Mouse (Mus musculus) ES-Bruce4 (cell line): ENCODE results near the gene Aph1b. TPM values are rescaled to one million over a fixed set of nuclear protein-coding genes. Genes with fewer than 3 reads are reported as not detected.

Source experiments
- H3K27ac ChIP-seq: 2 replicates; pipeline ENCODE4 v1.5.1; 2012; ENCODE audit warnings: low read length, inconsistent platforms; ENCODE audit not compliant: insufficient read depth
- H3K27me3 ChIP-seq: 2 replicates; pipeline ENCODE4 v1.6.1; 2012; ENCODE audit warnings: mild to moderate bottlenecking, low read length, inconsistent platforms; ENCODE audit not compliant: control insufficient read depth, poor library complexity, insufficient read depth, severe bottlenecking
- H3K36me3 ChIP-seq: 2 replicates; pipeline ENCODE4 v1.6.1; 2012; ENCODE audit warnings: inconsistent platforms, mild to moderate bottlenecking, low read length, moderate library complexity; ENCODE audit not compliant: control insufficient read depth, poor library complexity, insufficient read depth, severe bottlenecking
- H3K4me1 ChIP-seq: one replicate; pipeline ENCODE4 v1.8.1; 2011; ENCODE audit warnings: low read length; ENCODE audit not compliant: control insufficient read depth, insufficient read depth
- H3K4me3 ChIP-seq: 2 replicates; pipeline ENCODE4 v1.5.1; 2011; ENCODE audit warnings: low read depth, mild to moderate bottlenecking, low read length
- H3K9ac ChIP-seq: 2 replicates; pipeline ENCODE4 v1.6.1; 2012; ENCODE audit warnings: low read depth, mild to moderate bottlenecking, inconsistent platforms; ENCODE audit not compliant: poor library complexity, severe bottlenecking
- H3K9me3 ChIP-seq: replicated peaks from 2 replicates; pipeline ENCODE4 v1.6.1; 2012; ENCODE audit warnings: mild to moderate bottlenecking, low read length, inconsistent platforms; ENCODE audit not compliant: control insufficient read depth, poor library complexity, insufficient read depth, severe bottlenecking
- CTCF ChIP-seq: IDR thresholded peaks from one replicate; pipeline ENCODE4 v1.8.1; 2011; ENCODE audit warnings: low read depth, low read length
- EP300 ChIP-seq: IDR thresholded peaks from 2 replicates; pipeline ENCODE4 v1.6.1; 2011; ENCODE audit warnings: low read depth, low read length; ENCODE audit not compliant: insufficient read depth
- POLR2A ChIP-seq: IDR thresholded peaks from one replicate; pipeline ENCODE4 v1.8.1; 2011; ENCODE audit warnings: low read length; ENCODE audit not compliant: insufficient read depth
- polyA plus RNA-seq: library from polyadenylated mRNA; stranded (reverse); fragments of >200 nt; gene quantifications from 2 replicates; pipeline ENCODE4 v1.2.4, GENCODE M21; 2011; ENCODE audit warnings: low read depth; ENCODE audit not compliant: missing spikeins, insufficient read depth, insufficient read length

The Aph1b gene
- polyA plus RNA-seq = 4.5 and 7.0 TPM in 2 replicates

DNA sequence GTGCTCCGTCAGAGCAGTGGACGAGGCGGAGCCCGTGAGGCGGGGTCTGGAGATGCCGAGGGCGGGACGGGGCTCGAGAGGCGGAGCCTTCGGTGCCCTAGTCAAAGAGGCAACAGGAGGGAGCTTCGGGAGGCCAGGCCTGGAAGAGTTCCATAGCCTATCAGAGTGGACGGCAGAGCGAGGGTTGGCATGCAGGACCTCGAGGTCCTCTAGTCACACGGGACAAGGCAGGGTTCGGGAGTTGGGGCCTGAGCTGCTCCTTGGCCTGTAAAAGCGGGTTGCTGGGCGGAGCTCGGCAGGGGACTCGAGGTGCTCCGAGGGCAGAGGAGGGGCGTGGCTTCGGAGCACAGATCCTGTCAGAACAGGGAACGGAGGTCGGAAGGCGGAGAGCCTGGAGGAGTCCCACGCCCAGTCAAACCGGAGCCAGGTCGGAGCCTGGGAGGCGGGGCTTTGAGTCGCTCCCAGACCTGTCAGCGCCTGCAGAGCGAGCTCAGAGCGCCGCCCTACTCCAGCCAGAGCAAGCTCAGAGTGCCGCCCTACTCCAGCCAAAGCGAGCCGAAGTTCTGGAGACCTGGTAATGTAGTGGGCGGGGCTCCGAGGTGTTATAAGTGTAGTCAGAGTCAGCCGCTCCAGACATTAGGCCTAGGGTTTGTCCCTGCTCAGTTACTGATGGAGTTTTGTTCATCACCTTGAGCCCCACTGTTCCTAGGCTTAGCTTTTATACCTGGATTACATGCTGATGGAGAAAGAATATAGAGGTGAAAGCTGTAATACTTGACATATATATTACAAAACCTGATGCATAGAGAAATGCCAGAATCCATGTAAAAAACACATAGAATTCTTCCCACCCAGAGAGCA lies at the start of gene Aph1b:
TSS of gene Aph1b (minus strand) at position 27 of the 861 bp plus-strand sequence.
- peak within 1 kb of the TSS; percentile 8; the same call in 1 of the 2 replicates for H3K9ac ChIP-seq
- no peaks in the 10 kb centered on the region for H3K4me1 ChIP-seq
- TF ChIP-seq CTCF (no peak), POLR2A (no peak), EP300 (0 out of 2 replicates have a peak, but pooled peaks have one; percentile 4)
- peaks cover 2% of the 10 kb centered on the region for H3K27me3 ChIP-seq
- no peaks in the 10 kb centered on the region for H3K9me3 ChIP-seq
- H3K36me3 ChIP-seq = no peaks in the 10 kb centered on the region
- peak within 1 kb of the TSS; percentile 93 for H3K4me3 ChIP-seq
- H3K27ac ChIP-seq = no peak within 1 kb of the TSS

DNA sequence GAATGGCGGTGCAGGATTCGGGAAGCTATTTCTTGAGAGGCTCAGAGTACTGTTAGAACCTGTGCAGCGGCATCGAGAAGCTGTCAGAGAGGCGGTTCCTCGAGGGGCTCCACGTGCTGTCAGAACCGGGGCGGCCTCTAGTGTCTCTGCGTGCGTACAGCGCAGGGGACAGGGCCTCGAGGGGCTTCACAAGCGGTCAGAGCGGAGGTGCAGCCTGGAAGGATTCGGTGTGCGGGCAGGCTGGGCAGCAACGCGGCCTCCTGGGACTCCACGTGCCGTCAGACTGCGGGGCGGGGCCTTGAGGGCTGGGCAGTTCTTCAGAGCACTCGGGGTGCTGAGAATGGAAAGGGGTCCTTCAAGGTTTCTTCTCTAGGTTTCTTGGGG lies 39.8 kb upstream of the Aph1b start:
- Histone ChIP-seq H3K4me3 (peak overlapping the region; percentile 73), H3K4me1 (no peaks in the 10 kb centered on the region), H3K27ac (no peak overlapping the region), H3K9ac (peak overlapping the region; percentile 43), H3K27me3 (peaks cover 2% of the 10 kb centered on the region; the same call in 1 of the 2 replicates), H3K9me3 (no peaks in the 10 kb centered on the region), H3K36me3 (no peaks in the 10 kb centered on the region)
- TF ChIP-seq POLR2A = no peak
- no peak for TF ChIP-seq EP300
- TF ChIP-seq CTCF = no peak

GRCm38 (mm10) chr9:66834318-66835096 lies 39.2 kb upstream of the Aph1b start, which contains the start of gene Aph1c:
Aph1c (minus strand) TSS chr9:66834726.
- peak within 1 kb of the TSS; percentile 43 for H3K9ac ChIP-seq
- H3K4me3 ChIP-seq = peak within 1 kb of the TSS; percentile 97
- no peaks in the 10 kb centered on the region for H3K9me3 ChIP-seq
- peaks cover 2% of the 10 kb centered on the region; the same call in 1 of the 2 replicates for H3K27me3 ChIP-seq
- H3K4me1 ChIP-seq = no peaks in the 10 kb centered on the region
- no peak within 1 kb of the TSS for H3K27ac ChIP-seq
- no peak for TF ChIP-seq EP300
- TF ChIP-seq POLR2A = peak; percentile 32
- TF ChIP-seq CTCF = no peak
- no peaks in the 10 kb centered on the region for H3K36me3 ChIP-seq

GRCm38 (mm10) chr9:66833851-66834250 lies 38.6 kb upstream of the Aph1b start:
- no peak for TF ChIP-seq EP300
- no peak for TF ChIP-seq CTCF
- TF ChIP-seq POLR2A = no peak
- Histone ChIP-seq H3K9me3 (no peaks in the 10 kb centered on the region), H3K9ac (peak overlapping the region; percentile 26; the same call in 1 of the 2 replicates), H3K27me3 (peaks cover 2% of the 10 kb centered on the region; the same call in 1 of the 2 replicates), H3K4me1 (no peaks in the 10 kb centered on the region), H3K36me3 (no peaks in the 10 kb centered on the region), H3K27ac (no peak overlapping the region), H3K4me3 (peak overlapping the region; percentile 97)

GRCm38 (mm10) chr9:66832366-66832908 lies 37.1 kb upstream of the Aph1b start:
- no peak overlapping the region for H3K27ac ChIP-seq
- H3K9me3 ChIP-seq = no peaks in the 10 kb centered on the region
- no peaks in the 10 kb centered on the region for H3K4me1 ChIP-seq
- H3K9ac ChIP-seq = no peak overlapping the region
- TF ChIP-seq EP300 (no peak), CTCF (no peak), POLR2A (no peak)
- no peaks in the 10 kb centered on the region for H3K36me3 ChIP-seq
- no peak overlapping the region for H3K4me3 ChIP-seq
- peaks cover 2% of the 10 kb centered on the region; the same call in 1 of the 2 replicates for H3K27me3 ChIP-seq
